8 mouse cellular contexts compared by ENCODE assay signal in genomic region chr12:87146966-87147365, GRCm38 (mm10). TPM values are rescaled to one million over a fixed set of nuclear protein-coding genes. Genes with fewer than 3 reads are reported as not detected.
A peak's percentile ranks its signal among the peaks of the same experiment; 100 is the strongest.
DNase-seq lines count a peak whose midpoint lies in the region; ATAC-seq and TF ChIP-seq lines count a peak whose summit lies in the region.

Gstz1 (plus strand) TSS chr12:87147165.

- H3K27me3 ChIP-seq in ES-Bruce4 (ENCODE audit: control insufficient read depth, insufficient read depth, low read length, poor library complexity, severe bottlenecking), result no peaks in the 10 kb centered on the region
- H3K27me3 ChIP-seq in forebrain, embryonic 13.5 days, result no peaks in the 10 kb centered on the region
- no peaks in the 10 kb centered on the region for H3K27me3 ChIP-seq in liver, postnatal 0 days (ENCODE audit: insufficient read depth, low read length)
- H3K27me3 ChIP-seq in neural tube, embryonic 14.5 days (ENCODE audit: control insufficient read depth, insufficient read depth, low read length), result no peaks in the 10 kb centered on the region

- no peaks in the 10 kb centered on the region for H3K36me3 ChIP-seq in ES-Bruce4 (ENCODE audit: control insufficient read depth, insufficient read depth, low read length, poor library complexity, severe bottlenecking)
- peaks cover 9% of the 10 kb centered on the region for H3K36me3 ChIP-seq in forebrain, embryonic 13.5 days (ENCODE audit: poor library complexity, severe bottlenecking)
- H3K36me3 ChIP-seq in liver, postnatal 0 days (replicated peaks; ENCODE audit: insufficient read depth, low read length), result no peaks in the 10 kb centered on the region
- H3K36me3 ChIP-seq in neural tube, embryonic 14.5 days (ENCODE audit: control insufficient read depth, insufficient read depth, low read length), result no peaks in the 10 kb centered on the region

- WGBS in forebrain, embryonic 13.5 days, result under 1% methylated on average over 27 of the region's 27 CpGs
- WGBS in large intestine, adult 2 months, result under 1% methylated on average over 27 of the region's 27 CpGs
- under 1% methylated on average over 27 of the region's 27 CpGs for WGBS in liver, postnatal 0 days (ENCODE audit: insufficient replicate concordance)
- WGBS in neural tube, embryonic 14.5 days, result under 1% methylated on average over 26 of the region's 27 CpGs

- DNase-seq in heart, postnatal 10 days, result peak; percentile 91 to 93
- peak; percentile 42 for DNase-seq in large intestine, adult 2 months (ENCODE audit: low read depth, low spot score)
- DNase-seq in liver, postnatal 0 days, result peak; percentile 91
- DNase-seq in testis, postnatal 14 days (ENCODE audit: low spot score), result peak; percentile 91

- peak within 1 kb of the TSS; percentile 66 for H3K4me2 ChIP-seq in forebrain, embryonic 13.5 days
- H3K4me2 ChIP-seq in liver, postnatal 0 days (ENCODE audit: low read depth, low read length), result peak within 1 kb of the TSS; percentile 78
- H3K4me2 ChIP-seq in neural tube, embryonic 14.5 days (ENCODE audit: low read depth, low read length), result peak within 1 kb of the TSS; percentile 76

- intact Hi-C loops in heart, postnatal 10 days (cut with DNase I), result loop anchor here (5.0 kb wide), 2 partner anchors 50 to 115 kb away; partner anchors contain the start of gene Samd15

- peak; percentile 63 for ATAC-seq in cerebellum, adult (ENCODE audit: insufficient number of reproducible peaks, low FRiP score, low TSS enrichment)
- peak; percentile 90 for ATAC-seq in forebrain, embryonic 13.5 days
- peak; percentile 82 for ATAC-seq in liver, postnatal 0 days
- peak; percentile 92 for ATAC-seq in neural tube, embryonic 14.5 days (ENCODE audit: low read depth)

- TF ChIP-seq CTCF in ES-Bruce4 (IDR thresholded peaks at IDR 0.05; ENCODE audit: low read depth, low read length), result no peak
- 0 out of 2 replicates have a peak, but pooled peaks have one; percentile 10 for TF ChIP-seq CTCF in liver, postnatal 0 days (IDR thresholded peaks at IDR 0.05; ENCODE audit: low read depth)

- H3K4me1 ChIP-seq in ES-Bruce4 (ENCODE audit: control insufficient read depth, insufficient read depth, low read length), result no peaks in the 10 kb centered on the region
- peaks cover 17% of the 10 kb centered on the region for H3K4me1 ChIP-seq in forebrain, embryonic 13.5 days
- peaks cover 17% of the 10 kb centered on the region for H3K4me1 ChIP-seq in liver, postnatal 0 days (ENCODE audit: insufficient read depth)
- peaks cover 13% of the 10 kb centered on the region for H3K4me1 ChIP-seq in neural tube, embryonic 14.5 days (ENCODE audit: control insufficient read depth, insufficient read depth, low read length)

- H3K27ac ChIP-seq in ES-Bruce4 (ENCODE audit: insufficient read depth, low read length), result peak within 1 kb of the TSS; percentile 72
- H3K27ac ChIP-seq in forebrain, embryonic 13.5 days, result peak within 1 kb of the TSS; percentile 92
- peak within 1 kb of the TSS; percentile 80 for H3K27ac ChIP-seq in liver, postnatal 0 days (ENCODE audit: low read depth)
- peak within 1 kb of the TSS; percentile 96 for H3K27ac ChIP-seq in neural tube, embryonic 14.5 days (ENCODE audit: low read depth, low read length)

- H3K4me3 ChIP-seq in ES-Bruce4 (ENCODE audit: low read depth, low read length), result peak within 1 kb of the TSS; percentile 70
- H3K4me3 ChIP-seq in forebrain, embryonic 13.5 days, result peak within 1 kb of the TSS; percentile 78
- peak within 1 kb of the TSS; percentile 82 for H3K4me3 ChIP-seq in liver, postnatal 0 days (ENCODE audit: low read depth, low read length)
- peak within 1 kb of the TSS; percentile 94 for H3K4me3 ChIP-seq in neural tube, embryonic 14.5 days (ENCODE audit: low read depth, low read length)

- TF ChIP-seq EP300 in ES-Bruce4 (IDR thresholded peaks at IDR 0.05; ENCODE audit: insufficient read depth, low read depth, low read length), result 0 out of 2 replicates have a peak, but pooled peaks have one; percentile 2
- no peak for TF ChIP-seq EP300 in liver, postnatal 0 days (IDR thresholded peaks at IDR 0.05; ENCODE audit: low read depth)

- H3K9me3 ChIP-seq in ES-Bruce4 (replicated peaks; ENCODE audit: control insufficient read depth, insufficient read depth, low read length, poor library complexity, severe bottlenecking), result peaks cover 15% of the 10 kb centered on the region
- peaks cover 7% of the 10 kb centered on the region; the same call in 1 of the 2 replicates for H3K9me3 ChIP-seq in forebrain, embryonic 13.5 days (replicated peaks)
- peaks cover 5% of the 10 kb centered on the region; the same call in 1 of the 2 replicates for H3K9me3 ChIP-seq in liver, postnatal 0 days (ENCODE audit: low read length)
- no peaks in the 10 kb centered on the region for H3K9me3 ChIP-seq in neural tube, embryonic 14.5 days (ENCODE audit: control insufficient read depth, low read length)

- TF ChIP-seq POLR2A in ES-Bruce4 (IDR thresholded peaks at IDR 0.05; ENCODE audit: insufficient read depth, low read length), result no peak

- H3K9ac ChIP-seq in ES-Bruce4 (ENCODE audit: low read depth, poor library complexity, severe bottlenecking), result peak within 1 kb of the TSS; percentile 83
- peak within 1 kb of the TSS; percentile 80 for H3K9ac ChIP-seq in forebrain, embryonic 13.5 days
- H3K9ac ChIP-seq in liver, postnatal 0 days (replicated peaks), result peak within 1 kb of the TSS; percentile 75
- H3K9ac ChIP-seq in neural tube, embryonic 14.5 days (replicated peaks; ENCODE audit: low read depth, low read length), result peak within 1 kb of the TSS; percentile 70

RNA-seq across cellular contexts. Expression of gene Gstz1, which starts in this region (rescaled TPM):
- polyA plus RNA-seq in ES-Bruce4 (2011; ENCODE audit: insufficient read depth, insufficient read length, low read depth, missing spikeins), result 34.2 and 40.5 TPM in 2 replicates
- polyA plus RNA-seq in forebrain, embryonic 13.5 days (2015; fragmentation: Nextera tagmentation; extraction: Ambion mirVana), result 27.2 and 29.5 TPM in 2 replicates
- 10 to 100 TPM; 49.0 to 51.5 TPM for total RNA-seq in heart, postnatal 10 days (2021)
- 47.6 and 57.2 TPM in 2 replicates for polyA plus RNA-seq in large intestine, adult 2 months (2012; rRNA removed)
- 257 and 279 TPM in 2 replicates for polyA plus RNA-seq in liver, postnatal 0 days (2015; fragmentation: Nextera tagmentation; extraction: Ambion mirVana)
- polyA plus RNA-seq in neural tube, embryonic 14.5 days (2014; fragmentation: Nextera tagmentation; extraction: Ambion mirVana), result 33.0 and 39.2 TPM in 2 replicates

Comparison
In these comparisons a context has a peak if more than half of its experiments do, and no peak if none do; other contexts are left out.
1. Peak in every context shown above with its lines: DNase-seq, ATAC-seq, H3K4me3 ChIP-seq and H3K27ac ChIP-seq.
2. DNase-seq: peak in every context shown above with its lines; median percentile 92 in heart, postnatal 10 days; 91 in liver, postnatal 0 days; 91 in testis, postnatal 14 days; 42 in large intestine, adult 2 months.